Mouse (Mus musculus) lung, postnatal 36 days (tissue): ENCODE data around the gene Alox12b.

ENCODE experiments used
- DNase-seq: peaks from one replicate; pipeline ENCODE4 v3.0.0; 2022; ENCODE audit warnings: mixed read lengths

Gene Alox12b

DNA sequence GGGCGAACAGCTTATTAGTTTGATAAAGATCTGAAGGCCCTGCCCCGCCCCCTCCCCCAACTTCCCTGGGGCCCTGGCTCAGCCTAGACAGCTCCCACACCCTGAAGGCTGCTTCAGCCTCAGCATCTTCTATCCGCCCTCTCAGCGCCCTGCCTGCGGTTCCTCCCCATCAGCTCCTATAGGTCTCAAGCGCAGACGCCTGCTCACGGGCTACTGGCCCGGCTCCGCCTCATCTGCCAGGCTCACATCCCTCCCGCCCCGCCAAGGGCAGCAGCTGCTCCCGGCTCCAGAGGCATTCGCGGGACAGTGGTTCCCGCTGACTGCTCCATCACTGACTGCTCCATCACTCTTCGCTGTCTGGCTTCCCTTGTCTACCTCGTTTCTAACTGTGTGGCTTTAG is at the start of gene Alox12b:
Gene Alox12b (plus strand): TSS at position 190 of the 400 bp plus-strand sequence.
- no peak for DNase-seq

GRCm38 (mm10) chr11:69107676-69108075 is 49.1 kb upstream of the Alox12b start:
- no peak for DNase-seq

GRCm38 (mm10) chr11:69108223-69108622 is 48.6 kb upstream of the Alox12b start:
- DNase-seq = no peak

DNA sequence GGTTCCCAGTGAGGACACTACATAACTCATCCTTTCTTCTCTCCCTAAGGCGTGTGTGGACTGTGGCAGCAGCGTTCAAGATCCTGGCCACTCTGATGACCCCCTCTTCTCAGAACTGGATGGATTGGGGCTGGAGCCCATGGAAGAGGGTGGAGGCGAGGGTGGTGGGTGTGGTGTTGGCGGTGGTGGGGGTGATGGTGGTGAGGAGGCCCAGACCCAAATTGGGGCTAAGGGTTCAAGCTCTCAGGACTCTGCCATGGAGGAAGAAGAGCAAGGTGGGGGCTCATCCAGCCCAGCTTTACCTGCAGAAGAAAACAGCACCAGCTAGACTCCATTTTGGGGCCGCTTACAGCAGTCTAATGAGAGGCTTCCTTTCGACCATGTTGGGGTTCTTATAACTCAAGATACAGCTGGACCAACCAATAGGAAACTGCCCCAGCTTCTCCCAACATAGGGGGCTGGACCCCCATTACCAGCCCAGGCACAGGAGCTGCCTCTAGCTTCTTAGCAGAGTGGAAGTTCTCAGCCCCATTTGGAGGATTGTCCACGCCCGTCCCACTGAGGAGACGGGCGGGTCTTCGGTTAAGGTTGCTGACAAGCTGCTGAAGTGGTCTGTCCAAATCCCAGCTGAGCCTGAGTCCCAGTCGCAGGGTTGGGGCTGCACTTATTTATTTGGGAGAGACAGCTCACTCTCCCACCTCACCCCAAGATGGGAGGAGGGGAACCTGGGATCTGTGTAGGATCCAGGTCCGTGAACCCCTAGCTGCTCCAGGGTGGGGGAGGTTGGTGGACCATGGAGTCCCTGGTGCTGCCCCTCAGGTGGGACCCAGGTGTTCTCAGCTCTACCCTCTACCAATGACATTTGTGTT is 47.5 kb upstream of the Alox12b start:
- no peak for DNase-seq

GRCm38 (mm10) chr11:69110319-69111046 is 46.3 kb upstream of the Alox12b start:
- peak; percentile 95 for DNase-seq

DNA sequence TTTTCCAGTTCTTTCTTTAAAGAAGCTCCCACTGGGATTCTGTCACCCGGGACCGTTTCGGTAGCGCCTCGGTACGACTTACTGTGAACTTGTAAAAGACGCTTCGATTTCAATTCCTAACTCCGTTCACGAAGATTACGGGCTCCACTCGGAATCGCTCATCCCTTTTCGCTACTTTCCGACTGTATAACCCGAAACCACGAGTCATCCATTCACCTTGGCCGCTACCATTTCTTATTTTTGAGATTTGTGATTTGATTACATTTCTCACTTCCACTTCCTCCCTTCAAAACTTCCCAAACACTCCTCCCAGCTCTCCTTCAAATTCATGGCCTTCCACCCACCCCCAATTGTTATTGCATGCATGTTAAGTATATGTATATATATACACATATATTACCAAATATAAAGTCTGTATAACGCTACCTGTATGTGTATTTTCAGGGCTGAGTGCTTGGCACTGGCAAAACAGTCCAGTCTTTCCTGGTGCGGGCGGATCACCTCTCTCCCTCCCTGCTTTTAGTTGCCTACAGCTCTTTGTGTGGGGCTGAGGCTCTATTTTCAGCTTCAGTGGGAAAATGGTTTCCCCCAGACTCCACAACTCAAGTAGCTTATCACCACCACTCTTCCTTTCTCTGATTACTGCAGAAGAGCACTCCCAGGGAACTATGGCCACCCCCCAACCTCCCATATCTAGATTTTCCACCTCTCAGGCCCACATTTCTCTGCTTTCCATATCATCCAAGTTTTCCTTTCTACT is 45.6 kb upstream of the Alox12b start:
- DNase-seq = no peak

DNA sequence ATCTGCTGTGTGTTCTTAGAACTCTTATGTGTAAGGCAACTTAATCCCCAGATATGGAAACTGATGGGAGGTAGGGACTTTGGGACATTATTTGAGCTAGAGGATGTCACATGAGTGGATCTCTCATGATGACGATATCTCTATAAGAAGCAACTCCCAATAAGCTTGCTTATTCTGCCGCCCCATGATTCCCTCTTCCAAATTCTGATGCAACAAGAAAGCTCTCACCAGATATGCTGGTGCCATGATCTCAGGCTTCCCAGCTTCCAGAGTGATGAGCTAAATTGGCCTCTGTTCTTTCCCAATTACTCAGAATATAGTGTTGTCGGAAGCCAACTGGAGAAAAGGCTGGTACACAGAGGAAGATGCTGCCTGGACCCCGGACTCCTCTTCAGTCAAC is 44.9 kb upstream of the Alox12b start:
- DNase-seq = no peak

DNA sequence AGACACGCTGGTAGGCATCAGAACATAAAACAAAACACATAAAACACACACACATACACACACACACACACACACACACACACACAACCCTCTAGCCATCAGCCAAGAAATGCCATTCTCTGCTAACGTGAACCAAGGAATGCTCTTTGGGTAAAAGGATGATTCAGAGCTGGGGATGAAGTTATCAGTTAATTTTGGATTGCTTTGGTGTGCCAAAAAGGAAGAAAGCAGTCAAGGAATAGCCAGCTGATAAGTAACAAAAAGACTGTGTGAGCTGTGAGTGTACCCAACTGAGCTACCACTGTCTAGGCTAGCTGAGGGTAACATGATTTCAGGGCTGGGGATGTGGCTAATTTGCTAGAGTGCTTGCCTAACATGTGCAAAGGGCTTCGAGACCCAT is 42.8 kb upstream of the Alox12b start:
- DNase-seq = no peak

GRCm38 (mm10) chr11:69114621-69115020 is 42.2 kb upstream of the Alox12b start:
- DNase-seq = no peak

DNA sequence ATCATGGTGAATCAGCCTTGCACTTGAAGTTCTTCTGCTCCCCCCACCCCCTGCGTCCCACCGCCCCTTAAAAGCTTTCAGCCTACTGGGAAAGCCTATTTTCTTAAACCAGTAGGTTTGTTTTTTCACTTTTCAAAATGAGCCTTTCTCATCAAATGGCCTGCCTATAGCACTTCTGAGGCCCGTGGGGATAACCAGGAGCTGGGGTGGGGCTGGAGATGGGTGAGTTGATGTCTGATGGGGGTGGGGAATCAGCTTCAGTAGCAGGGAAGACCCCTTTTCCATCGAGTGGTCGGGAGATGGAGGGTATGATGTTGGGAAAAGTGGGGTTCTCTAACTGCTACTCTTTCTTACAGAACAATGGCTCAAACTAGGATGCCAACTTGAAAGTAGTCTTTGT is 39.9 kb upstream of the Alox12b start:
- no peak for DNase-seq

- peak; percentile 71 for DNase-seq
These were observed 38.8 kb upstream of the Alox12b start for GRCm38 (mm10) chr11:69117737-69118695.

DNA sequence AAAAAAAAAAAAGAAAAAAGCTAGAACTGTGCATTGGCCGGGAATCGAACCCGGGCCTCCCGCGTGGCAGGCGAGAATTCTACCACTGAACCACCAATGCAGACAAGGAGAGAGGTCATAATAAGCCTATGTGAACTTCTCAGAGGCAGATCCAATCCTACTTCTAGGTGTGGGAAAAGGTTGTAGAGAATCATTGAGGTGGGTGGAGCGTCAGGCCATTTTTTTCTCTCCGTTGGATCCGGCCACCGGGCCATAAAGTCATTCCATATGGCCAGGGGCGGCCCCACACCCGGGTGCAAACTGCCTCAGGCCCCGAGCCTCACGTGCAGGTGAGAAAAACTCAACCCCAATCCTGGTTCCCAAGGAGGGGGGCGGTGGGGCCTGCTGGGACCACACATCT is 38.0 kb upstream of the Alox12b start:
- peak; percentile 95 for DNase-seq

DNA sequence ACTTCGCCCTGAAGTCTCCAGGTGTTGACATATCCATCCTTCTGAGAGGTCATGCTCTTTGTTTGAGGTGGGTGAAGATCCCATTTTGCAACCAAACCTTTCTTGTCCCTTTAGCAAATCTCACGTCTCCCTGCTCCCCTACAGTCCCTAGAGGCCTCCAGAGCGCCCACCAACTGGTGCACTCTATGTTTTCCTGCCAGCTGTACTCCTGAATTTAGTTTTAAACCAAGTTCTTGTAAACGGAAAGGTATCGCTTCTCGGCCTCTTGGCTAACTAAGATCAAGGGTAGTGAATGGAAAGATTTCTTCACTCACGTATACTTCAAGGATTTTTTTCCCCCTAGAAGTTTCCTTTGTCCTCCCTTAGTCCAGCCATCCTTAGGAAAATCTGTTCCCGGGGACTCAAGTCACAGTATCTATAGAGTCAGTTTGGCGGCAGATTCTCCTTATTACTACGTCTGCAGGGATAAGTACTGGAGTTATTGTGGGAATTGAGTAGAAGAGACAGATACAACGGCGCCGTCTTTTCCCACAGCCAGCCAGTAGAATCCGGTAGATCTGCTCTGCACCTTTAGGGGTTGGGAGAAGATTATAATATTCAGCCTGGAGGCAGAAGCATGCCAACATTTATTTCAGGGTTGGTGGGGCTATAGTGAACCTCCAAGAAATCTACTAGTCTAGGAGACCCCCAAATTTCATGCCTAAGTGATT is 37.2 kb upstream of the Alox12b start:
- DNase-seq = no peak

- no peak for DNase-seq
These were observed 36.4 kb upstream of the Alox12b start, which contains the start of gene Hes7 for GRCm38 (mm10) chr11:69120221-69121000. TSS of gene Hes7 (plus strand) at chr11:69120404.

GRCm38 (mm10) chr11:69121001-69121740 is 35.6 kb upstream of the Alox12b start:
- no peak for DNase-seq

DNA sequence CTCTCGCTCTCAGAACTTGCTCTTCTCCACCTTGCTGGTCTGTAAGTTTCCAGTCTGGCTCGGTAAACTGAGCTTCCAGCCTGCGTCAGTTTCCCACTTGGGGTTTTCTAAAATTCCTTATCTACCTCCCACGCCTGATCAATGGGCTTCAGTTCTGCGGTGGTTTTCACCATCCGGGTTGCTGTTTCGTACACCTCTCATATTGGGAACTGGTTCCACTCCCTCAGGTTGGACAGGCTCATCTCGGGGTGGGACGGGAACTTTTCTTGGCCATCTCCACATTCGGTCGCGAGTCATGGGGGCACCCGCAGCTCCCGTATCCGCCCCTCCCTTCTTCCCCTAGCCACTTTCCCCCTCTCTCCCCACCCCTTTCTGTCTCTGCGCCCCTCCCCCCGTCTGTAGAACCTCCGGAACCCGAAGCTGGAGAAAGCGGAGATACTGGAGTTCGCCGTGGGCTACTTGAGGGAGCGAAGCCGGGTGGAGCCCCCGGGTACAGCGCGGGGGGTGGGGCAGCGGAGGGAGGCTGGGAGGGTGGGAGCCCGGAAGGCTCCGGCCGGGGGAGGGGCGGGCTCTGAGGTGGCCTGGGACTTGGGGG is 35.0 kb upstream of the Alox12b start:
- DNase-seq = peak; percentile 72

DNA sequence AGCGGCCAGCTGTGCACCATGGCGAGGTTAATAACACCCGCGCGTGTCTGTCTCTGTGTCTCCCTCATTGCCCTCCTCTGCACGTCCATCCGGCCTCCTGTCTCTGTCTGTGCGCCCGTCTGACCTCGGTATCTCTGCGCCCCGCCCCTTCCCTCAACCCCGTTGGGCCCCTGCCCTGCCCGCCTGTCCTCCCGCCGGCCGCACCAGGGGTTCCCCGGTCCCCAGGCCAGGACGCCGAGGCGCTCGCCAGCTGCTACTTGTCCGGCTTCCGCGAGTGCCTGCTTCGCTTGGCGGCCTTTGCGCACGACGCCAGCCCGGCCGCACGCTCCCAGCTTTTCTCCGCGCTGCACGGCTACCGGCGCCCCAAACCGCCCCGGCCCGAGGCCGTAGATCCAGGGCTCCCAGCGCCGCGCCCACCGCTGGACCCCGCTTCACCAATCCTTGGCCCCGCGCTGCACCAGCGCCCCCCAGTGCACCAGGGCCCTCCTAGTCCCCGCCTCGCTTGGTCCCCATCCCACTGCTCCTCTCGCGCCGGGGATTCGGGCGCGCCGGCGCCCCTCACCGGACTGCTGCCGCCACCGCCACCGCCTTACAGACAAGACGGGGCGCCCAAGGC is 34.3 kb upstream of the Alox12b start, which contains the start of gene 9130213A22Rik:
Gene 9130213A22Rik (minus strand): TSS at position 254 of the 616 bp plus-strand sequence.
- DNase-seq = peak; percentile 93

DNA sequence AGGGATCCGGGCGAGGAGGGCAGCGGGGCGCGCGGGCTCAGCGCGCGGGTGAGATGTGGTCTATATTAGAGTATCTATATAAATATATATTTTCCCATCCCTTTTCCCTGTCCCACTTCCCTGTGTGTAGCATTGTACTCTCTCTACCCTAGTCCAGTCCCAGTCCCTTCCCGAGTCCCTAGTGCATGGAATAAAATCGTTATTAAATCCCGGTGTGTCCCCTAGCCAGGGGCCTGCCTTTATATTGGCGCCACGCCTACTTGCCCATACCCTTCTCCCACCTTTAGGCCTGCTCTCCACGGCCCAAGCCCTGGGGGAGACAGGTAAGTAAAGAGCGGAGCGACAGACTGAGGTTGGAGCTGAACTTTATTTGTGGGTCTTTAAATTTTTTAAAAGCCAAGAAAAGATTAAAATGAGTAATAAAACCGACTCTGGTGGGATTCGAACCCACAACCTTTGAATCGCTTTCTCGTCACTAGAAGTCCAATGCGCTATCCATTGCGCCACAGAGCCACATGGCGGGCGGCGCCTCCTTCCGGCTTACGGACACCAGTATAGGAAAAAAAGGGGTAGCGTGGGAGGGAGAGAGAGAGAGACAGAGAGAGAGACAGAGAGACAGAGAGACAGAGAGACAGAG is 33.6 kb upstream of the Alox12b start:
- peak; percentile 95 for DNase-seq
